Mouse (Mus musculus): ENCODE data around the gene Olfr1424.
"Not testable (repeated sequence)": the region's sequence is repeated elsewhere in the genome, so short reads cannot be mapped to it uniquely, and the experiment has no call there.

Olfr1424 gene

GRCm38 (mm10) chr19:12062582-12062981 is at the start of gene Olfr1424:
Olfr1424 (minus strand) TSS chr19:12062682.
- not testable (repeated sequence) for DNase-seq (ENCODE audit: low read depth)

- no peak for DNase-seq (ENCODE audit: low read depth)
Measured at GRCm38 (mm10) chr19:12104541-12104940, 42.1 kb upstream of the Olfr1424 start.

DNA sequence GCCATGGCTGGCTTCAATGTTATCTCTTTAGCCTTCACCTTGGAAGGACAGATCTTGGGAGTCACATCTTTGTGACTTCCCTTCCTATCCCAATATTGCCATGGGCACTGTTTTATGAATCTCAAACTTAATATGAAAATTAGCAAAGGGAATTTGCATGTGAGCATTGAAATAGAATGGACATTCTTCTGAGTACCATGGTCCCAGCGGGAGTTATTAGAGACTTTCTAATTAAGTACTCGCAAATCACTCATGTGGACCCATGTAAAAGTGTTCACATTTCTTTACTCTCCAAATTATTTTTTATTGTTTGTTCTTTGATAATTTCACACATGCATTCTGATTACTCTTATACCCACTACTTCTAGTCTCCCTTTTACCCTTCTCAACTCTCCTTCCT is 40.8 kb upstream of the Olfr1424 start, which contains the start of gene Olfr1427:
Gene Olfr1427 (minus strand): TSS at position 101 of the 400 bp plus-strand sequence.
- no peak for DNase-seq (ENCODE audit: low read depth)

- DNase-seq (ENCODE audit: low read depth) = no peak
Measured at GRCm38 (mm10) chr19:12091913-12092312, 29.4 kb upstream of the Olfr1424 start, which contains the start of gene Olfr1426. Olfr1426 (minus strand) TSS chr19:12092013.

- not testable (repeated sequence) for DNase-seq (ENCODE audit: low read depth)
Measured at GRCm38 (mm10) chr19:12077631-12078030, 15.1 kb upstream of the Olfr1424 start, which contains the start of gene Olfr1425. Olfr1425 (minus strand) TSS chr19:12077731.

- not testable (repeated sequence) for DNase-seq (ENCODE audit: low read depth)
Measured at GRCm38 (mm10) chr19:12069546-12069945, 7.1 kb upstream of the Olfr1424 start.

- not testable (repeated sequence) for DNase-seq (ENCODE audit: low read depth)
Measured at GRCm38 (mm10) chr19:12067806-12068205, 5.3 kb upstream of the Olfr1424 start.

DNA sequence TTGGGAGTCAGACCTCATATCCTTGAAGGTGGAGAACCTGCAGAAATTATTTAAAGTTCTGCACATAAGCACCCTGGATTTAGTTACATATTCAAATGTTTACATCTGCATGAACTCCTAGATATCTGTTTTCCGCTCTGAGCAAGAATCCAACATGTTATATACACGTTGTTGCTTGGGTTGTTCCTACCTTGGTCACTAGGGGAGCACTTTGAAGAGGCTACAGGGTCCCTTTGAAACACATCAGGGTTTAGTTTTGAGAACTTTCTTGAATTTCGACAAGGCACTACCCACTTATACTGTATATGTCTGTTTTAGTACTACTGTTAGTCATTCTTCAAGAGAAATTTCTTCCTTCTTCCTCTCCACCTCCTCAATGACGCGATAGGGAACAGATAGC is 19.3 kb downstream of the Olfr1424 start:
- no peak for DNase-seq (ENCODE audit: low read depth)

GRCm38 (mm10) chr19:12041217-12041616 is 21.3 kb downstream of the Olfr1424 start, which contains the start of gene Olfr1423:
Olfr1423 (minus strand) TSS chr19:12041317.
- DNase-seq (ENCODE audit: low read depth) = no peak

DNA sequence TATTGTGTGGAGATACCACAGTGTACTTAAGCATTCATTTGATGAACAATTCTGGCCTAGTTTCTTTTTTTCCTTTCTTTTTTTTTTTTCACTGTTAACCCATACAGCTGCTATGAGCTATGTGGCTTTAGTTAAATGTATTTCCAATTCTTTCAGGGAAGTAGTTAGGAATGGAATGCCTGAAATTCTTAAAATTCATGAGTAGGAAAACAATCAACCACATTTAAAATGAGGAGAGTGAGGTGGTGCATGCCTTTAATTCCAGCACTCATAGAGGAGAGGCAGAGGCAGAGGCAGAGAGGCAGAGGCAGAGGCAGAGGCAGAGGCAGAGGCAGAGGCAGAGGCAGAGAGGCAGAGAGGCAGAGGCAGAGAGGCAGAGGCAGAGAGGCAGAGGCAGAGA is 24.8 kb downstream of the Olfr1424 start:
- no peak for DNase-seq (ENCODE audit: low read depth)

- no peak for DNase-seq (ENCODE audit: low read depth)
Measured at GRCm38 (mm10) chr19:12026606-12027005, 35.9 kb downstream of the Olfr1424 start.

- no peak for DNase-seq (ENCODE audit: low read depth)
Measured at GRCm38 (mm10) chr19:12025333-12025732, 37.1 kb downstream of the Olfr1424 start.

GRCm38 (mm10) chr19:12024149-12024548 is 38.3 kb downstream of the Olfr1424 start:
- no peak for DNase-seq (ENCODE audit: low read depth)

DNA sequence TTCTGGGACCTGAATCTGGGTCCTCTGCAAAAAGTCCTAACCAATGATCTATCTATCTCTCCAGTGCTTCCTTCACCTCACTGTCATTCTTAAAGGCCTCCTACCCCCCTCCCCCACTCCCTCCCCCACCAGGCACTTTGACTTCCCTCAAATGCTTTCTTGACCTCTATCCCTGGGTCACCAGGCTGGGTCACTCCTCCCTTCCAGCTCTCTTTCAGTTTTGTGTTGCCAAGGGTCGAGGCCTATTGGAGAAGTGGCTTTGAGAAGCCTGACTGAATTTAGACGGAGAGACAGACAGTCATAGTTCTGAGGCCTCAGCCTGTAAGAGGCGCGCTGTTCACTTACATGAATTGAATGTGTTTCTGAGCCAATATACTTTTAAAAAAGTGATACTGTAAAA is 46.3 kb downstream of the Olfr1424 start:
- no peak for DNase-seq (ENCODE audit: low read depth)

DNA sequence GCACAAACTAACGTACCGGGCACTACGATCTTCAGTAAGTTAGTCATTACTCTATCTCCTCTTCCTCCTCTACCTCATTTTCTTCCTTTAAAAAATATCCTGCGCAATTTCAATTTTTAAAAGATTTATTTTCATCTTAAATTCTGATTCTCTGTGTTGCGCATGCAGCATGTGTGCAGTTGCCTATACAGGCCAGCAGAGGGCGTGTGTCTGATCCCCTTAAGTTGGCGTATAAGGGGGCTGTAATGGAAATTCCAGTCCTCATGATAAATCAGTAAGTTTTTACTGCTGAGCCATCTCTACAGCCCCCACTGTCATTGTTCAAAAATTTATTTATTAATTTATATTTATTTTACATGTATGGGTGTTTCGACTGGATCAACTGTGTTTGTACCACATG is 46.8 kb downstream of the Olfr1424 start:
- DNase-seq (ENCODE audit: low read depth) = no peak

DNA sequence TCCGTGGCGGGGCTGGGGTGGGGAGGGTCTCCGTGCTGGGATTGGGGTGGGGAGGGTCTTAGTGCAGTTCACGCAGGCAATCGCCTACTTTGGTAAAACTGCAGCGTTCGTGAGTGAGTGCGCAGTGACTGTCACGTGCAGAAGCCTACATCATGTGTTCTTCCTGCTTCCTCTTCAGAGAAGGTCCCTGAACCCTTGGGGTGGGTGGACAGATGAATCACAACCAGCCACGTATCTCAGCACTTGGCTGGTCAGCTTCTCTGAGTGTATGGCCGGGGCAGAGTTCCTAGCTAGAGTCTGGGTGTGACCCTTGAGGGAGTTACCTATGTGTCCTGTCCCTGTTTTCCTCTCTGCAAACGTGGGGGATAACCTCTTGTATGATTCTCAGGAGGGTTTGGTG is 49.3 kb downstream of the Olfr1424 start:
- DNase-seq (ENCODE audit: low read depth) = no peak

- DNase-seq (ENCODE audit: low read depth) = no peak
Measured at GRCm38 (mm10) chr19:12012615-12013014, 49.9 kb downstream of the Olfr1424 start.

- DNase-seq (ENCODE audit: low read depth) = peak; percentile 90
Measured at GRCm38 (mm10) chr19:12011560-12012556, 50.6 kb downstream of the Olfr1424 start.

DNA sequence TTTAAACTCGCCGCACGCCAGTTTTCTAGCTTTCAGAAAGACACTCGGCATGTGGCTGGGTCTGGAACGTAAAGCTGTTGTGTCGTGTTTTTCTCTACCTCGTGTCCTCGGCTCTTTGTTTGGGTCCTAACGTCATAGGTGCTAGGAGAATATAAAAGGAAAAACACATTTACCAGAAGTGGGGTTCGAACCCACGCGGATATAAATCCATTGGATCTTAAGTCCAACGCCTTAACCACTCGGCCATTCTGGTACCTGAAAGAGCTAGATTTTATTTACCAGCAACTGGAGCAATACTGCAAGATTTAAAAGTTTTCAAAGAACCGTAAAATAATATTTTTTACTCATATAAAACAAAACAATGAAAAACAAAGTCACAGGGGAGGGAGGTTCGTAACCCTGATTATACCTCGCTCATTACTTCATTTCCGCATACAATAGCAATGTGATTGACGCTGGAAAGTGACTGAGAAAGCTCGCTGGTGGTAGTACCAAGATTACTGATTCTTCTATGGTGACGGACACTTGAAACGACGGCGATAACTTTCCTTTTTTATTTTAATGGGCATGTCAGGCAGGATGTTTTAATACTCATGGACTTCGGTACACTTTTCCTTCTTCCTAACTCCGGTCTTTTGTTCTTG is 51.4 kb downstream of the Olfr1424 start:
- DNase-seq (ENCODE audit: low read depth) = peak; percentile 96

DNA sequence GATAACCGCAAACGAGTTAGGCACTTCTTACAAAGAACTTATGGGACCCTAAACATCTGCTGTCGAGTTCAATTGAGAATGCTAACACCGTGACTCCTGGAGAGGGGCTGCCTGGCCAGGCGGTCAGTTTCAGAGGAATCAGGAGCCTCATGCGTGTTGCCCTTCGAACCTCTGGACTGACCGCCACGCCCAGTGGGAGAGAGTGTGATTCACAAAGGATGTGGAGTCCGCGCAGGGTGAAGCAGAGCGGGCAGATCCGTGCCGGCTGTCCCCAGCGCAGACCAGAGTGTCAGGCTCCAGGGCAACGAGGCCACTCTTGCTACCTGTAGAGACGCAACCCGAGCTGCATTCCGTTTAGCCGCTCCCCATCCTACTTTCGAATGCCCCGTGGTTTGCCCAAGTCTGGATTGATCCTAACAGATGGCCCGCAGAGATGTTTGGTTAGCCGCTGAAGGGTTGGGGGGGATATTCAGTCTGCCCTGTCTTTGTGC is 52.2 kb downstream of the Olfr1424 start:
- DNase-seq (ENCODE audit: low read depth) = peak; percentile 48

- DNase-seq (ENCODE audit: low read depth) = peak; percentile 84
Measured at GRCm38 (mm10) chr19:12009501-12010280, 52.8 kb downstream of the Olfr1424 start.
